Mouse (Mus musculus) right cerebral cortex, postnatal 14 days (tissue): ENCODE data around the gene Lclat1.
"Not testable (repeated sequence)": the region's sequence is repeated elsewhere in the genome, so short reads cannot be mapped to it uniquely, and the experiment has no call there.

ENCODE experiments used
- DNase-seq: peaks from one replicate; pipeline ENCODE4 v3.0.0; 2022

Gene Lclat1

GRCm38 (mm10) chr17:73246926-73247325, 139.1 kb downstream of the Lclat1 start:
- DNase-seq, result no peak

DNA sequence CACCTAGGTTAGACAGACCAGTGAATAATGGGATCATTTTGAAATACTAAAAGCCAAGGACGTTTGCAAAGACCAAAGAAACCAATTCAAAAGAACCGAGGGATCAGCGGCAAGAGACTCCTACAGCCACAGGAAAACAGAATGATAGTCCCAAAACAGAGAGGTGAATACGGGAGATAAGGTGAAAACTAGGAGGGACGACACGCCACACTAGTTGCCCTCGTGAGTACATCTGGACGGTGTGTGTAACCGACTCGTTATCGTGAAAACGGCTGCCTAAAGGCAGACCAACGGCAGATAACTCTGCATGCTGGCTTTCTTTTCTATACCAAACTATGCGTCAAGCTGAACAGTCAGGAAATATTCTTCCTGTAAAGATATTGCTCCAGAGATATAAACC, 140.0 kb downstream of the Lclat1 start:
- DNase-seq, result no peak

GRCm38 (mm10) chr17:73250488-73251141, 142.8 kb downstream of the Lclat1 start:
- no peak for DNase-seq

GRCm38 (mm10) chr17:73251142-73251502, 143.3 kb downstream of the Lclat1 start:
- no peak for DNase-seq

- no peak for DNase-seq
Observed at GRCm38 (mm10) chr17:73251812-73252608, 144.2 kb downstream of the Lclat1 start.

DNA sequence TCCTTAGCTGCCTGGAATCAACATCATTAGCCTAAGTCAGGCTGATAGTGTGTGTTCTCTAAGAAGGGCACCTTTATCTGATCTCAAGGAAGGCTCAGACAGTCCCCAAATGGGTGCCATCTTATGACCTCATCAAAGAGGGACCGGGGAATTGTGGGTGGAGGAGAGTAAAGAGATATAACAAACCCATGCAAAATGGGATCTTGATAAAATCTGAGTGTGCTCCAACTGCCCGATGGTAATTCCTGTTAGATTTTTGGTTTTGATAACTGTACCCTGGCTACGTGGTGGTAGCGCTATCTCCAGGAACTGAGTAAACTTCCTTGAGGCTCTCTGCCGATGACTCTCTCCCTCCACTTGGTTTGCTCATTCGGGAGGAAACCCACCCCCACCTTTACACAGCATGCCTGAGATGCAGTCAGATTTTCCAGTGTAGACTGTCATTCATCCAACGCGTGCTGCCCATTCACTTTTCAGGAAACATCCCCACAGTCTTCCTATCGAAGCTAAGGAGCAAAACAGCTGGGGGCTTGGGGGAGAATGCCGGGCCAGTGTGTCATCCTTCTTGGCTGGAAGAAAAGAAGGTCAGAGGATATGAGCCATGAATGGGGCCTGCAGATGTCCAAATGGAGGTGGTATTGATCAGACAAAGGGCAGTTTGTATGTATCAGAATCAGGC, 145.6 kb downstream of the Lclat1 start:
- DNase-seq, result no peak

GRCm38 (mm10) chr17:73255801-73256200, 148.0 kb downstream of the Lclat1 start:
- no peak for DNase-seq

GRCm38 (mm10) chr17:73258620-73259019, 150.8 kb downstream of the Lclat1 start:
- no peak for DNase-seq

DNA sequence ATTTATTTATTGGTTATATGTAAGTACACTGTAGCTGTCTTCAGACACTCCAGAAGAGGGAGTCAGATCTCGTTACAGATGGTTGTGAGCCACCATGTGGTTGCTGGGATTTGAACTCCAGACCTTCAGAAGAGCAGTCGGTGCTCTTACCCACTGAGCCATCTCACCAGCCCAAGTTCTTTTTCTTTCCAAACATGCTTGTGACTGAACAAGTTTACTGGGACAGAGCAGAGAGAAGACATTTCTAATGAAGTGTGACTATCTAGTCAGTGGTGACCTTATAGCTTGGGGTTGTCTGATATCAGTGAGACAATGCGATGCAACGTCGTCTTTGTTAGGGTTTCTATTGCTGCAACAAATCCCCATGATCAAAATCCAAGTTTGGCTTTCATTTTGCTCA, 151.5 kb downstream of the Lclat1 start:
- DNase-seq, result not testable (repeated sequence)

GRCm38 (mm10) chr17:73262558-73262957, 154.8 kb downstream of the Lclat1 start:
- DNase-seq, result no peak

DNA sequence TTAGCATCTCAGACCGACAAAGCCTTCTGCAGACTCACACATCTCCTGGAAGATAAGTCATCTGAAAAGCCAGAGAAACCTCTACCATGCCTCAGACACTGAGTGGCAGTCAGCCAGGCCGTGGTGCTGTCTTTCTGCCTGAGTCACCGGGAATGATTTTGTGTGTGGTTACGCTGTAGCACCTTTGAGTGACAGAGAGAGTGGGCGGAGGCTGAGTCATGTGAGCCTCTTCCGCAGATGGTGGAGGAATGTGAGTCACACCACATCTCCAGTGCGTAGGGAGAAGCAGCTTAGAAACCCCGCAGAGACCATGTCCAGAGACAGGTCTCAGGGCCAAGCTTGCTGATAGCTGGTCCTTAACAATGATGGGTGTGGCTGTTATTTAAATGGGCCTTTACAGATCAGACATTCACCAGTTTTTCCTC, 155.3 kb downstream of the Lclat1 start:
- DNase-seq, result peak; percentile 80

DNA sequence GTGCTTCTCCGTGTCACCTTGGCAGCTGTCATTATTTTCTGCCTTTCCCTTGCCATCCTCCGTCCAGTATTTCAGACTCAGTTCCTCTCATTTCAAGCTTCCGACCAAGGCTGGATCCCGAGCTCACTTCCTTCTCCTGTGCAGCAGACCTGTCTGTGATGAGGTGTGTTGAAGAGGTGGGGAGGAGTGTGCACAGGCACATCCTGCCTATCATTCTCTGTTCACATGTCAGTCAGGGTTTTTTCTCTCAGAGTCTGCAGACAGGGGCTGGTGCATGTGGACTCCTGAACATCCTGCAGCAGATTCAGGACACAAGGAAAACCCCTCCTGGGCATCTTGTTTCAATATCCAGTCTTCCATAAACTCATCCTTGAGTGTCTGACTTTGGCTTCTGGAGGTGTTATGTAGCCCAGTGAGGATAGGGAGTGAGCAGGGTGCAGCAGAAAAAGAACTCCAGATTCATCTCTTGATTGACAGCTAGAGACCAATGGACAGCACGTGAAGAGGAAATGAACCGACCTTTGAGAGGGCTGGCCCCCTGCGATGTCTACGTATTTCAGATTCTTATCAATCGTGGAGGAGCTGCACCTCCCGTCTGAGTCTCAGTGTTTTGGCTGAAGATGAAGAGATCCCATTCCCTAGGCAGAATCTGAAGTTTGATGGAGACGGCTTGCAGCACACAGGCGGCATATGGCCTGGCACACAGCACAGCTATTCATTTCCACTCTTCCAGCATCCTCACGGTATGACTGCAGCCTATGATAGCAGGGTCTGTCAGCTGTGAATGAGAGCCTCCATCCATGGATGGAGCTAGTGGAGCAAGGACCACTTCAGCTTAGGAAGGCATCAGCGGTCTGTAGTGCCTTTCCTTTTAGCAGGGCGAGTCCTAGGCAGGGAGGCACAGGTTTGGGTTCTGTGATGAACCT, 163.3 kb downstream of the Lclat1 start:
- DNase-seq, result no peak

DNA sequence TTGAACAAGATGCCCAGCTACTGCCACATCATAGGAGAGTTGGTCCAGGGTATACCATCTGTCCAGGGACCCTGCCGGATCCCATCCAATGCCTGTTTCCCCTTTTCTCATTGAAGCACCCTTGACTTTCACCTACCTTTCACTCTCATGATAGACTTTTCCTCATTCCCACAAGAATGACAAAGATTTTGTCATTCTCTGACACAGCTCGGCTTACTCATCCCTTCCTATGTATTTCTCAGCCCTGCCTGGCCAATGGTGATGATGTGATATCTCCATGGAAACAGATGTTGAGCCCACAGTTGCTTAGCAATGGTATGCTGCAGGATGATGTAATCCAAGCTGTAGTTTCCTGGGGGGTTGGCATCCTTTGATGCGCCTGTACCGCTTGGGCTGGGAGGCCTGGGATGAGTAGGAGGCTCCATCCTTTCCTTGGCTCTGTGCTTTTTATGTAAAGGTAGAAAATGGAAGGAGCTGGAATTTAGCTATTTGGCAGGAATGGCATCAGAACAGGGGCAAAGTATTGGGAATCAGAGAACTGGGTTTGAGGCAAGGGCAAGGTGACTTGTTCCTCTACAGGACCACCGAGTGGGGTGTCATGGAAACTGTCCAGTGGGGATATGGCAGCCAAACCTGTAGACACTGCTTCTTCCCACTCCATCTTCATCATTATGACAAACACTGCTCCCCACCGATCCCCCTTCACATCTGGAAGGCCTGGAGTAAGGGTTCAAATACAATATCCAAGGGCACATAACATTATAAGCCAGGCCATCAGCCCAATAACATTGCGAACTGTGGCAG, 164.2 kb downstream of the Lclat1 start:
- DNase-seq, result peak; percentile 48

DNA sequence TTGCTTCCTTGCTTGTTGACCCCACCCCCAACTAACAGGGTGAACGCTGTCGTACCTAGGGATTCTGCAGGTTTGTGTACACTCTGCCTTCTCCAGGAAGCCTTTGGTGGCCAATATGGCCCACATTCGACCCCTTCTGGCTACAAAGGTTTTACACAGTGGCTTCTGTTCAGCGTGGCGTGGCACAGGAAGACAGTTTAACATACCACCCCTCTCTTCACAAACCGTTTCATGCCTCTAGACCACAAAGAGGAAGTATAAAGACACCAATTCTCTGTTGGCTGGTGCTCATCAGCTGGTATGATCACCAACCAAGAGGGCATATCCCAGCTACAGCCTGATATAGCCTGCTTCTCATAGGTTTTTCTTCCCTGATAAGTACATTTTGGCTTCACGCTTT, 166.0 kb downstream of the Lclat1 start:
- DNase-seq, result no peak

GRCm38 (mm10) chr17:73275066-73275465, 167.3 kb downstream of the Lclat1 start:
- DNase-seq, result no peak

DNA sequence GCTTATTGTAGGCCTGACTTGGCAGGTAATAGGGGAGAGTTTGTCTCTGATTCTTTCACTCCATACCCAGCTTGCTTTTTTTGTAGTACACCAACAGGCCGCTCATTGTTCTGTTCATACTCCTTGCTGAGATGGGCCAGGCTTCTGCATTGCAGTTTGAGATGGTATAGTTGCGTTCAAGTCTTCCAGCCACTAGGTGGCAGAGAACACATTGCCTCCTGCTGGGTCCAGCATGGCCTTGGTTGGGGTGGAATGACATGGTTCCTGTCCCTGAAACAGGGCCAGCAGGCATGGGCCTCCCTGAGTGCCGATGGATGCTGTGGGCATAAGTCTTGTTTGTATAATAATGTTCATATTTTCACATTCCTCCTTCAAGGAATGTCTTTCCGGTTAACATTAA, 170.0 kb downstream of the Lclat1 start:
- DNase-seq, result no peak

DNA sequence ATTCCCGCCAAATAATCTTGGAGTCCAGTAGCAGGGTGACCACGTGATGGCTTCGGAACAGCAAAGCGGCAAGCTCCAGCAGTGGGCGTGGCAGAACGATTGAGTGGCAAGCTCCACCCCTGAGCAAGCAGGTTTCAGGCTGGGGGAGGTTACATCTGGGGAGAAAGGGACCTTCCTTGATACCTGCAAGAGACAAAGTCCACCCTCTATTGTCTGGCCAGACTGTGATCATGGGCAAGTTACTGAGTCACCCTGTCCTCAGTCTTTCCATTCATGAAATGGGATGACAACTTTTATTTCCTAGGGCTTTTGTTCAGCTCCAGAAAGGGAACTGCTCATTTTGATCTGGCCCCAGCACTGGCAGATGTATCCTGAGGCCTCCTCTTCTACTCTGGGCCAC, 174.9 kb downstream of the Lclat1 start:
- DNase-seq, result not testable (repeated sequence)

- no peak for DNase-seq
Observed at GRCm38 (mm10) chr17:73284301-73284700, 176.5 kb downstream of the Lclat1 start.
